Mouse (Mus musculus) kidney, adult 2 months (tissue): ENCODE results near the gene Ccdc33. TPM values are rescaled to one million over a fixed set of nuclear protein-coding genes. Genes with fewer than 3 reads are reported as not detected.

ENCODE experiments used
- DNase-seq: peaks from one replicate; pipeline ENCODE4 v3.0.0; 2021
- H3K27ac ChIP-seq: fragments of 200-500 bp; 2 replicates; pipeline ENCODE4 v1.5.1; 2012; ENCODE audit warnings: low read depth, low read length, control low read depth, inconsistent platforms; ENCODE audit not compliant: insufficient read depth
- H3K27me3 ChIP-seq: fragments of 200-500 bp; replicated peaks from 2 replicates; pipeline ENCODE4 v1.6.1; 2012; ENCODE audit warnings: mild to moderate bottlenecking, moderate library complexity, low read length, inconsistent platforms; ENCODE audit not compliant: control insufficient read depth, insufficient read depth
- H3K36me3 ChIP-seq: fragments of 200-500 bp; 2 replicates; pipeline ENCODE4 v1.6.1; 2012; ENCODE audit warnings: mild to moderate bottlenecking, moderate library complexity, low read length, inconsistent platforms; ENCODE audit not compliant: control insufficient read depth, insufficient read depth
- H3K4me1 ChIP-seq: fragments of 200-500 bp; 2 replicates; pipeline ENCODE4 v1.6.1; 2011; ENCODE audit warnings: low read length; ENCODE audit not compliant: control insufficient read depth, insufficient read depth
- H3K4me3 ChIP-seq: fragments of 200-500 bp; 2 replicates; pipeline ENCODE4 v1.5.1; 2011; ENCODE audit warnings: mild to moderate bottlenecking, low read depth, low read length, control low read depth; ENCODE audit not compliant: insufficient read depth
- CTCF ChIP-seq: fragments of 200-500 bp; conservative IDR thresholded peaks from 2 replicates; pipeline ENCODE4 v1.5.1; 2011; ENCODE audit warnings: low read depth, mild to moderate bottlenecking, control low read depth, low read length, moderate library complexity, mixed read lengths; ENCODE audit not compliant: insufficient read depth, insufficient read length
- POLR2A ChIP-seq: fragments of 200-500 bp; IDR thresholded peaks from one replicate; pipeline ENCODE4 v1.6.1; 2011; ENCODE audit warnings: low read depth, low read length, control low read depth
- WGBS: fragments of 180-500 bp; shearing (Covaris S2); methylation state at CpG from one replicate; pipeline ENCODE4 v1.1.7; 2018; 5-methylcytosine and 5-hydroxymethylcytosine counted together
- polyA plus RNA-seq: library from polyadenylated mRNA; depleted of rRNA; stranded (reverse); fragments of >200 nt; gene quantifications from 2 replicates; pipeline ENCODE4 v1.2.3, GENCODE M21; 2012

Gene Ccdc33
- polyA plus RNA-seq, 1 experiment, result not detected

GRCm38 (mm10) chr9:58042391-58042790 is 76.2 kb downstream of the Ccdc33 start:
- H3K27me3 ChIP-seq, result no peaks in the 10 kb centered on the region
- TF ChIP-seq CTCF (no peak), POLR2A (no peak)
- 51% methylated on average over 10 of the region's 10 CpGs for WGBS
- no peak overlapping the region for H3K4me3 ChIP-seq
- no peak overlapping the region for H3K27ac ChIP-seq
- no peaks in the 10 kb centered on the region for H3K36me3 ChIP-seq
- no peaks in the 10 kb centered on the region for H3K4me1 ChIP-seq
- DNase-seq, result peak; percentile 36

- TF ChIP-seq CTCF (no peak), POLR2A (no peak)
- no peak overlapping the region for H3K4me3 ChIP-seq
- no peak overlapping the region for H3K27ac ChIP-seq
- H3K4me1 ChIP-seq, result no peaks in the 10 kb centered on the region
- DNase-seq, result no peak
- 75% methylated on average over 4 of the region's 4 CpGs for WGBS
- no peaks in the 10 kb centered on the region for H3K27me3 ChIP-seq
- no peaks in the 10 kb centered on the region for H3K36me3 ChIP-seq
Measured at GRCm38 (mm10) chr9:58040977-58041376, 77.6 kb downstream of the Ccdc33 start.

- no peak overlapping the region for H3K27ac ChIP-seq
- WGBS, result 35% methylated on average over 19 of the region's 19 CpGs
- H3K4me3 ChIP-seq, result no peak overlapping the region
- peak; percentile 80 for DNase-seq
- H3K27me3 ChIP-seq, result no peaks in the 10 kb centered on the region
- peak; percentile 93 for TF ChIP-seq CTCF
- TF ChIP-seq POLR2A, result no peak
- no peaks in the 10 kb centered on the region for H3K4me1 ChIP-seq
- H3K36me3 ChIP-seq, result no peaks in the 10 kb centered on the region
Measured at GRCm38 (mm10) chr9:58038500-58039168, 80.0 kb downstream of the Ccdc33 start.

GRCm38 (mm10) chr9:58036961-58037360 is 81.7 kb downstream of the Ccdc33 start:
- TF ChIP-seq CTCF (no peak), POLR2A (no peak)
- Histone ChIP-seq H3K27ac (no peak overlapping the region), H3K36me3 (no peaks in the 10 kb centered on the region), H3K27me3 (no peaks in the 10 kb centered on the region), H3K4me3 (no peak overlapping the region), H3K4me1 (no peaks in the 10 kb centered on the region)
- DNase-seq, result no peak
- WGBS, result 74% methylated on average over 4 of the region's 4 CpGs

- no peaks in the 10 kb centered on the region for H3K27me3 ChIP-seq
- TF ChIP-seq CTCF (no peak), POLR2A (no peak)
- 66% methylated on average over 7 of the region's 7 CpGs for WGBS
- no peak for DNase-seq
- no peak overlapping the region for H3K27ac ChIP-seq
- H3K4me3 ChIP-seq, result no peak overlapping the region
- H3K36me3 ChIP-seq, result no peaks in the 10 kb centered on the region
- H3K4me1 ChIP-seq, result no peaks in the 10 kb centered on the region
Measured at GRCm38 (mm10) chr9:58035951-58036698, 82.5 kb downstream of the Ccdc33 start.

- Histone ChIP-seq H3K4me3 (no peak overlapping the region), H3K4me1 (no peaks in the 10 kb centered on the region), H3K27ac (no peak overlapping the region), H3K27me3 (no peaks in the 10 kb centered on the region), H3K36me3 (no peaks in the 10 kb centered on the region)
- no peak for DNase-seq
- 81% methylated on average over 2 of the region's 2 CpGs for WGBS
- no peak for TF ChIP-seq POLR2A
- TF ChIP-seq CTCF, result no peak
Measured at GRCm38 (mm10) chr9:58035519-58035918, 83.1 kb downstream of the Ccdc33 start.

- Histone ChIP-seq H3K27me3 (no peaks in the 10 kb centered on the region), H3K4me3 (no peak overlapping the region), H3K4me1 (no peaks in the 10 kb centered on the region), H3K27ac (no peak overlapping the region), H3K36me3 (no peaks in the 10 kb centered on the region)
- DNase-seq, result peak; percentile 19
- 57% methylated on average over 5 of the region's 5 CpGs for WGBS
- TF ChIP-seq CTCF (no peak), POLR2A (no peak)
Measured at GRCm38 (mm10) chr9:58031895-58032294, 86.7 kb downstream of the Ccdc33 start.
